Mouse (Mus musculus): ENCODE data around the gene Gm9918. TPM values are rescaled to one million over a fixed set of nuclear protein-coding genes. Genes with fewer than 3 reads are reported as not detected.

Gene Gm9918
- not detected for total RNA-seq (2023)

DNA sequence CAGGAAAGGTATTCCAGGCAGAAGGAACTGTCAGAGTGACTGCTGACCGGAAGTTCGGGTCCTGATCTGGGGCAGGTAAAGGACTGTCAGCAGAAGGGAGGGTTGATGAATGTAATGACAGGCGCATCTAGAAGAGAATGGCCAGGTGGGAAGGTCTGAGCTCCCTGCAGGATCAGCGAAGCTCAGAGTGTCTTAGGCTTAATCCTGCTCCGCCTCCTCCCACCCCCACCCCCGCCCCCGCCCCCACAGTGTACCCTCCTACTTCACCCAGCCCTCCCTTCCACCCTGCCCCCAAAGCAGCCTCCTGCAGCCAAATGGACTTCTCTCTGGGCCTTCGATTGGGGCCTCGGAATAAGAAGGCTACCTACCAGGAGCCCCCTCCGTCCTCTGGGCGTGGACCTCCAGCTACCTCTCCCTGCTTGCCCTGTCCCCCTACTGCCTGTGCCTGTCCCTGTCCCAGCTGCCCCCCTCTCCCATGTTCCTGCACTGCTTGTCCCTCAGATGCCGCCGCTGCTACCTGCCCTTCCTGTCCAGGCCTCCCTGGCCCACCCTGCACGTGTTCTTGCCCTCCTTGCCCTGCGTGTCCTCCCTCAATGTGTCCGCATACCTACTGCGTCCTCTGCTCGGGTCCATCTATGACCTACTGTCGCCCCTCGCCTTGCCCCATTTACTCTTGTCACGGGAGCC is at the start of gene Gm9918:
Gene Gm9918 (plus strand): TSS at position 290 of the 687 bp plus-strand sequence.

DNA sequence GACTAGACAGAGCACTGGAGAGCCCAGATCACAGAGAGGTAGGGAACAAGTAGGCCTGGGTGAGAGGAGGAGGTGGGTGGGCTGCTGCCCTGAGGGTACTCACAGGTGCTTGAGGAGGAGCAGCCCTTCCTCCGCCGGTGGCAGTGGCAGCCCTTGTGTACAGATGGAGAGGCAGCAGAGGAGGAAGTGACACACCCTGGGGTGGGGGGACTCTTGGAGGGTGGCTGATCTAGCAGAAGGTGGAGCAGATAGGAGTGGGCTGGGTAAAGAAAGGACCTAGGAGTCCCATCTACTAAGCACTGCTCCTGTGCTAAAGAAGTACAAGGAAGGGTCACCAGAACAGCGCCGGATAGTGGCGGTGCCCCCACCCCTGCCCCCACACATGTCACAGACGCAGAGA is 38.6 kb upstream of the Gm9918 start, which contains the start of gene Itgb7:
Gene Itgb7 (minus strand): TSS at position 197 of the 400 bp plus-strand sequence.

DNA sequence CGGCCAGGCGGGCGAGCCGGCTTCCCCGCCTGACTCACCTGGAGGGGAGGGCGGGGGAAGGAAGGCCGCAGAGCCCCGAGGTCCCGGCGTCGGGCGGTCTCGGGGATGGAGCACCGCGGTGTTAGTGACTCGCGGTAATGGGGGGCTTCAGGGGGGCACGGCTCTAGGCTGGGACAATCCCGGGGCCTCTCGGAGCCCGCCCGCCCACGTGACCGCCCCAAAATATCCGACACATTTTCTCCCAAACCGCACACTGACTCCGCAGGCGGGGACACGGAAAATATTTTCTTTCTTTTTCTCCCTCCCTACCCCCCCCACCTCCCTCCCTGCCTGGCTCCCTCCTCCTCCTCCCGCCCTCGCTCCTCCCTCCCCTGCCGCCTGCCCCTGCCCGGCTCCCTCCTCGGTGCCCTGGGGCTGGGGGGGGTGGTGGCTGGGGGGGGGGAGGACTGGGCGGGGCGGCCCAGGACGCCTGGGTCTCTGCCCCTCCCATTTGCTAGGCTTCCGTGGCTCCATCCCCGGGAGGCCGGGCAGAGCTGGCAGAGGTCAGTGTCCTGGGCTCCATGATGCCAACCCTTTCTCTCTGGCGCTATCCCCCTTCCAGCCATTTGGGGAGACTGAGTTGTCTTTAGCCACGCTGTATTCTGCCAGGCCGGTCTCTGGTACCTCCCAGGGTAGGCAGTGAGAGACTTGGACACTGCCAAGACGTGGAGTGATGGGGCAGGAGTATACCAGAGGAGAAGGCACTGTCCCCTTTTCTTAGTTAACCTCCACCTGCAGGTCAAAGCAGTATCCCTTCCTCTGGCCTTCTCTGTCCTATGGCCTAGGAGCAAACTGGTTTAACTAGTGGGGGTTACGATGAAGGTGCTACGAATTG is 12.9 kb upstream of the Gm9918 start, which contains the start of gene Rarg:
Gene Rarg (minus strand): TSS at position 316 of the 874 bp plus-strand sequence.

DNA sequence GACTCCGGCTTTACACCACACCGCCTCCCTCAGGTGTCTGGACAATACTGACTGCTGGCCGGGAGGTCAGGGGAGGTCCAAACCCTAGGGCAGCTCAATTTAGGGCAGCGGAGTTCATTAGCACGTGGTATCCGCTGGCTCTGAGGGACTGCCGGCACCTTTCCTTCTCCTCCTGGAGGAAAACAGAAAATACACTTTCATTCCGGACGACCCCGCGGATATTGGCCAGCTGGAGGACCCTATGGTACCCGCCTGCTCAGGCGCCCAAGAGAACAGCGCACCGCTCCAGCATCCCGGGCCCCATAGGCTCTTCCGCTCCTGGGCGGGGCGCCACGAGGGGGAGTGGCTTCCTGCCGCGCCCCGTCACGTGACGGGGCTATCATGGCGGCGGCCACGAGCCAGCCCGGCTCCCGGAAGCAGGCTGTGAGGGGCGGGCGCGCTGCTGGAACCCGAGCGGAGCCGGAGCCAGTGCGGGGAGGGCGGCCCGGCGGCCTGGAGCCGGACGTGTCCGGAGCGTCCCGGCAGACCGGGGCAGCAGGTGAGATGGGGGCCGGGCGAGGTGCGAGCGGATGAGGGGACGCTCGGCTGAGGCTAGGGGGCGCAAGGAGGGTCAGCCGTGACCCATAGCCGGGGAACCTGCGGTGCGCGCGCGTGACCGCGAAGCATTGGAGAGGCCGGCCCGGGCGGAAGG is 8.9 kb downstream of the Gm9918 start, which contains the start of gene Mfsd5:
Gene Mfsd5 (plus strand): TSS at position 363 of the 691 bp plus-strand sequence.

DNA sequence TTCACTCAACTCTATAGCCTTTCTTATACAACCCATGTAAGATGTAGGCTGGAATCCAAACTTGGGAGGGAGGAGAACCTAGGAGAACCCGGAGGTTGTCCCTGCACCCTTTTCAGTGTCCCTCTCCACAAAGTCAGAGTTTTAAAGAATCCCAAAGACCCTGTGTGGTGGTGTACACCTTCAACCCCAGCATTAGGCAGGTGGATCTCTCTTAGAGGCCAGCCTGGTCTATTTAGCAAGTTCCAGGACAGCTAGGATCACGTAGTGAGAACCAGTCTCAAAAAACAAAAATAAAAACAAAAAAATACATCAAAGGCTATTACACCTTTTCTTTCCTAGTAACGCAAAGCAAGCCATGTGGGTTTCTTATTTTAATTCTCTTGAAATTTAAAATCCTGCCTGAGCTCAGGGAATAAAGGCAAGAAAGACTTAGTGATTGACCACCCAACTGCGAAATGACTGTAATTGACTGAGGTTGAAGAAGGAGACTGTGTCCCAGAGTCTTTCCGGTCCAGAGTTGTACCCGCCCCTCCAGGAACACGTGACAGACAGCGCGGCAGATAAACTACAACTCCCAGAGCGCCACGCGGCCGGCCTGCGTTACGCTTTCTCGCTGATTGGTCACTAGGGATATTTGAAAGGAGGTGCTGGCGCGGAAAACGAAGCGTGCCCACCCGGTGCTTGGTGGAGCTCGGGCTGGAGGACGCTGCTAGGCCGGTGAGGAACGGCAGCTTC is 25.4 kb downstream of the Gm9918 start, which contains the start of gene Espl1:
Gene Espl1 (plus strand): TSS at position 634 of the 735 bp plus-strand sequence.

Other genes starting within 250 kb of the Gm9918 start
- not detected for gene Krt18, start 242.4 kb upstream of the Gm9918 start, total RNA-seq (2023)
- gene Eif4b, start 196.8 kb upstream of the Gm9918 start, total RNA-seq (2023), result 270 TPM
- gene Tns2, start 170.2 kb upstream of the Gm9918 start, total RNA-seq (2023), result 0.73 TPM
- gene Spryd3, start 134.3 kb upstream of the Gm9918 start, total RNA-seq (2023), result 29.8 TPM
- gene Igfbp6, start 126.2 kb upstream of the Gm9918 start, total RNA-seq (2023), result not detected
- gene Soat2, start 120.0 kb upstream of the Gm9918 start, total RNA-seq (2023), result 0.67 TPM
- gene Zfp740, start 67.3 kb upstream of the Gm9918 start, total RNA-seq (2023), result 97.8 TPM
- 22.1 TPM for gene Csad, start 65.8 kb upstream of the Gm9918 start, total RNA-seq (2023)
- 752 TPM for gene Itgb7, start 38.6 kb upstream of the Gm9918 start, total RNA-seq (2023)
- 64.3 TPM for gene Rarg, start 13.0 kb upstream of the Gm9918 start, total RNA-seq (2023)
- gene Mfsd5, start 8.9 kb downstream of the Gm9918 start, total RNA-seq (2023), result 27.1 TPM
- gene Espl1, start 25.7 kb downstream of the Gm9918 start, total RNA-seq (2023), result 2.3 TPM
- 504 TPM for gene Pfdn5, start 55.6 kb downstream of the Gm9918 start, total RNA-seq (2023)
- 63.5 TPM for gene Myg1, start 61.1 kb downstream of the Gm9918 start, total RNA-seq (2023)
- gene Aaas, start 80.2 kb downstream of the Gm9918 start, total RNA-seq (2023), result 59.4 TPM
- not detected for gene Sp7, start 96.6 kb downstream of the Gm9918 start, total RNA-seq (2023)
- gene Sp1, start 135.6 kb downstream of the Gm9918 start, total RNA-seq (2023), result 147 TPM
- 0.34 TPM for gene Amhr2, start 174.8 kb downstream of the Gm9918 start, total RNA-seq (2023)
- 36.6 TPM for gene Prr13, start 188.5 kb downstream of the Gm9918 start, total RNA-seq (2023)
- gene Pcbp2, start 200.0 kb downstream of the Gm9918 start, total RNA-seq (2023), result 793 TPM
- gene Gm10337, start 233.2 kb downstream of the Gm9918 start, total RNA-seq (2023), result 32.0 TPM
- gene Map3k12, start 246.5 kb downstream of the Gm9918 start, total RNA-seq (2023), result 5.2 TPM
- 54.4 TPM for gene Tarbp2, start 247.6 kb downstream of the Gm9918 start, total RNA-seq (2023)

Measured in CD8-positive naive resting alpha-beta T cell, adult 57 days (primary cell).